Mouse (Mus musculus): ENCODE measurements around the gene Cldn22.
"Not testable (repeated sequence)": the region's sequence is repeated elsewhere in the genome, so short reads cannot be mapped to it uniquely, and the experiment has no call there.

Gene Cldn22

GRCm38 (mm10) chr8:47824182-47824581 is at the start of gene Cldn22:
Gene Cldn22, plus strand, starts transcription at chr8:47824482.
- DNase-seq (ENCODE audit: low spot score in 2 of 2) = no peak

- no peak for DNase-seq (ENCODE audit: low spot score in 2 of 2)
These were observed 46.9 kb upstream of the Cldn22 start for GRCm38 (mm10) chr8:47777415-47777814.

GRCm38 (mm10) chr8:47779589-47779988 is 44.7 kb upstream of the Cldn22 start:
- no peak for DNase-seq (ENCODE audit: low spot score in 2 of 2)

GRCm38 (mm10) chr8:47781881-47782280 is 42.4 kb upstream of the Cldn22 start:
- no peak for DNase-seq (ENCODE audit: low spot score in 2 of 2)

GRCm38 (mm10) chr8:47783544-47783943 is 40.7 kb upstream of the Cldn22 start:
- no peak for DNase-seq (ENCODE audit: low spot score in 2 of 2)

- DNase-seq (ENCODE audit: low spot score in 2 of 2) = no peak
These were observed 40.3 kb upstream of the Cldn22 start for GRCm38 (mm10) chr8:47783944-47784343.

- no peak for DNase-seq (ENCODE audit: low spot score in 2 of 2)
These were observed 39.8 kb upstream of the Cldn22 start for GRCm38 (mm10) chr8:47784436-47784835.

- no peak for DNase-seq (ENCODE audit: low spot score in 2 of 2)
These were observed 38.0 kb upstream of the Cldn22 start for GRCm38 (mm10) chr8:47786323-47786722.

GRCm38 (mm10) chr8:47787705-47788104 is 36.6 kb upstream of the Cldn22 start:
- DNase-seq (ENCODE audit: low spot score in 2 of 2) = no peak

GRCm38 (mm10) chr8:47791986-47792385 is 32.3 kb upstream of the Cldn22 start:
- no peak for DNase-seq (ENCODE audit: low spot score in 2 of 2)

- no peak for DNase-seq (ENCODE audit: low spot score in 2 of 2)
These were observed 24.8 kb upstream of the Cldn22 start for GRCm38 (mm10) chr8:47799438-47799837.

GRCm38 (mm10) chr8:47802349-47802748 is 21.9 kb upstream of the Cldn22 start:
- DNase-seq (ENCODE audit: low spot score in 2 of 2) = no peak

GRCm38 (mm10) chr8:47804262-47804661 is 20.0 kb upstream of the Cldn22 start:
- no peak for DNase-seq (ENCODE audit: low spot score in 2 of 2)

- DNase-seq (ENCODE audit: low spot score in 2 of 2) = no peak
These were observed 14.2 kb upstream of the Cldn22 start for GRCm38 (mm10) chr8:47809970-47810665.

- no peak for DNase-seq (ENCODE audit: low spot score in 2 of 2)
These were observed 13.6 kb upstream of the Cldn22 start for GRCm38 (mm10) chr8:47810666-47811015.

- DNase-seq (ENCODE audit: low spot score in 2 of 2) = no peak
These were observed 13.1 kb upstream of the Cldn22 start for GRCm38 (mm10) chr8:47811221-47811620.

GRCm38 (mm10) chr8:47819034-47819433 is 5.2 kb upstream of the Cldn22 start:
- DNase-seq (ENCODE audit: low spot score in 2 of 2) = no peak

- no peak for DNase-seq (ENCODE audit: low spot score in 2 of 2)
These were observed 3.1 kb upstream of the Cldn22 start for GRCm38 (mm10) chr8:47820914-47821772.

- DNase-seq (ENCODE audit: low spot score in 2 of 2) = no peak
These were observed 2.4 kb upstream of the Cldn22 start, which contains the start of gene Cldn24 for GRCm38 (mm10) chr8:47821843-47822242. Gene Cldn24, plus strand, starts transcription at chr8:47822143.

- not testable (repeated sequence) for DNase-seq (ENCODE audit: low spot score in 2 of 2)
These were observed 1.7 kb upstream of the Cldn22 start for GRCm38 (mm10) chr8:47822541-47822940.

GRCm38 (mm10) chr8:47823777-47824176 is 505 bp upstream of the Cldn22 start:
- no peak for DNase-seq (ENCODE audit: low spot score in 2 of 2)

- no peak for DNase-seq (ENCODE audit: low spot score in 2 of 2)
These were observed 1.3 kb downstream of the Cldn22 start for GRCm38 (mm10) chr8:47825596-47825995.

GRCm38 (mm10) chr8:47826911-47827310 is 2.6 kb downstream of the Cldn22 start:
- DNase-seq (ENCODE audit: low spot score in 2 of 2) = no peak

Data from natural killer cell, adult 2 months (primary cell).